Mouse (Mus musculus) embryonic facial prominence, embryonic 13.5 days (tissue): ENCODE measurements at regions not wholly inside any gene's neighbourhood (a gene's known extent, or its start where the extent isn't known, plus 50 kb on each side); places are given as distances from the start of the nearest gene placed in this dataset.
"Not testable (repeated sequence)": the region's sequence is repeated elsewhere in the genome, so short reads cannot be mapped to it uniquely, and the experiment has no call there.

ENCODE experiments used
- ATAC-seq: fragments of 200-750 bp; cut with Nextera tagmentation; 2 replicates; pipeline ENCODE4 v1.8.0; 2017; ENCODE audit warnings: low read depth; ENCODE audit not compliant: insufficient number of reproducible peaks, insufficient read depth, low FRiP score, low TSS enrichment
- H3K27ac ChIP-seq: fragments of 300-500 bp; sonication (generic); 2 replicates; pipeline ENCODE4 v1.5.1; 2015; ENCODE audit warnings: moderate library complexity, mild to moderate bottlenecking, inconsistent platforms
- H3K27me3 ChIP-seq: fragments of 300-500 bp; sonication (generic); 2 replicates; pipeline ENCODE4 v1.6.1; 2015; ENCODE audit warnings: mild to moderate bottlenecking, inconsistent platforms
- H3K36me3 ChIP-seq: fragments of 300-500 bp; sonication (generic); 2 replicates; pipeline ENCODE4 v1.6.1; 2015; ENCODE audit warnings: mild to moderate bottlenecking, inconsistent platforms
- H3K4me1 ChIP-seq: fragments of 300-500 bp; sonication (generic); 2 replicates; pipeline ENCODE4 v1.6.1; 2015; ENCODE audit warnings: inconsistent platforms
- H3K4me2 ChIP-seq: fragments of 300-500 bp; sonication (generic); 2 replicates; pipeline ENCODE4 v1.6.1; 2015; ENCODE audit warnings: moderate library complexity, mild to moderate bottlenecking, inconsistent platforms
- H3K4me3 ChIP-seq: fragments of 300-500 bp; sonication (generic); 2 replicates; pipeline ENCODE4 v1.5.1; 2015; ENCODE audit warnings: mild to moderate bottlenecking, inconsistent platforms
- H3K9ac ChIP-seq: fragments of 300-500 bp; sonication (generic); 2 replicates; pipeline ENCODE4 v1.6.1; 2015; ENCODE audit warnings: mild to moderate bottlenecking, inconsistent platforms
- H3K9me3 ChIP-seq: fragments of 300-500 bp; sonication (generic); 2 replicates; pipeline ENCODE4 v1.6.1; 2016; ENCODE audit warnings: inconsistent platforms
- WGBS: fragments of 180-500 bp; shearing (Covaris S2); methylation state at CpG from one replicate; pipeline ENCODE4 v1.1.7; 2015; ENCODE audit warnings: mixed read lengths; 5-methylcytosine and 5-hydroxymethylcytosine counted together

DNA sequence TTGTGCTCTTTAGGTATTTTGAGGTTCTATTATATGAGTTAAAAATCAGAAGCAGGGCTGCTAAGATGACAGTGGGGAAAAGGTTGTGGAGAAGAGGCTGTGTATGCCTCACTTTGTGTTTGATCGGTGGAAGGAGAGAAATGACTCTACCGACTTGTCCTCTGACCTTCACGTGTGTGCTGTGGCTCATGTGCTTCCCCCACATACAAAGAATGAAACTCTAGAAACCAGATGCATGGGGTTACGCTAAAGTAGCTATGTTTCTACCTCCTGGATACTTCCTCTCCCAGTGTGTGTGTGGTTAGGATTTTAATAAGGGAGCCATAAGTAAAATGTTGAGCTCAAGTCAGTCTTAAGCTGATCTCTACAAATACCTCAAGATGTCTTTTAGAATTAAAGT is 148.1 kb upstream of the 1700056E22Rik start:
- Histone ChIP-seq H3K27me3 (no peaks in the 10 kb centered on the region), H3K4me2 (no peak overlapping the region), H3K4me1 (no peaks in the 10 kb centered on the region), H3K9ac (no peak overlapping the region), H3K36me3 (no peaks in the 10 kb centered on the region), H3K4me3 (no peak overlapping the region), H3K27ac (no peak overlapping the region), H3K9me3 (no peaks in the 10 kb centered on the region)
- ATAC-seq: no peak
- WGBS: 80% methylated on average over 4 of the region's 4 CpGs

GRCm38 (mm10) chr1:184174416-184174815 is 140.3 kb upstream of the 1700056E22Rik start:
- not testable (repeated sequence) for H3K36me3 ChIP-seq, H3K4me2 ChIP-seq, H3K9me3 ChIP-seq, H3K27me3 ChIP-seq, H3K27ac ChIP-seq, H3K4me3 ChIP-seq, ATAC-seq, H3K9ac ChIP-seq, H3K4me1 ChIP-seq
- WGBS: 83% methylated on average over 1 of the region's 1 CpGs

DNA sequence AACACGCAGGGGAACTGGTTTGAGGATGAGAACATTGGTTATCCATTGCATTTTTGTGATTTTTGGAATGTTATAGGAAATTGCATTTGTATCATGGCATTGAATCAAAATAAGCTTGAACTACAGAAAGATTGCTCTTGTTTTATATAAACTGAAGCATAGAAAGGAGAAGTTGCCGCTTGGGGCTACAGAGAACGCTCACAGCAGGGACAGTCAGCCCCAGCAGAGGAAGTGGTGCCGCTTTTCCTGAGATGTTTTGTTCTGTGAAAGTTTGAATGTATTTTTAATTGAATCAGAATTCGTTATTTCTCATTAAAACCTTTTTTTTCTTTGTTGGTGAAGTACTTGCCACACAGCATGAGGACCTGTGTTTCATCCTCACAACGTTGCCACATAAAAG is 139.6 kb upstream of the 1700056E22Rik start:
- Histone ChIP-seq H3K36me3 (no peaks in the 10 kb centered on the region), H3K27me3 (no peaks in the 10 kb centered on the region), H3K9ac (no peak overlapping the region), H3K9me3 (no peaks in the 10 kb centered on the region), H3K4me1 (no peaks in the 10 kb centered on the region), H3K4me2 (no peak overlapping the region), H3K4me3 (no peak overlapping the region), H3K27ac (no peak overlapping the region)
- WGBS: 77% methylated on average over 6 of the region's 6 CpGs
- no peak for ATAC-seq

DNA sequence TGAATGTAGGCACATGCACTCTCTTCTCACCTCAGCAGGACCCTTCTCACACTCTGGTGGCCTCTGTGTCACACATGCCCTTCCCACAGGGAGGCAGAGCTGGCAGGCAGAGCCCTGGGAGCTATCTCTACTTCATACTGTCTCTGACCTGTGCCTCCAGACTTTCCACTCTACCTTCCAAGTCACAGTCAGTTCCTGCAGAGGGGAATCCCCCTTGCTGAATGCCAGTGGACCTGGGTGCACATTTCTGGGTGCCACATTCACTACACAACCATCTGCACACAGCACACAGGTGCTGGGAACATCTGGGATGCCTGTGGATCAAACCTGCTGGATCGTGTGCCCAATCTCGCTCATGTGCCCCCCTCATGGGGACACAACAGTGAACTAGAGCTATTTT is 138.9 kb upstream of the 1700056E22Rik start:
- Histone ChIP-seq H3K4me2 (no peak overlapping the region), H3K27me3 (no peaks in the 10 kb centered on the region), H3K27ac (no peak overlapping the region), H3K36me3 (no peaks in the 10 kb centered on the region), H3K4me1 (no peaks in the 10 kb centered on the region), H3K9me3 (no peaks in the 10 kb centered on the region), H3K4me3 (no peak overlapping the region), H3K9ac (no peak overlapping the region)
- no peak for ATAC-seq
- WGBS: 91% methylated on average over 2 of the region's 2 CpGs

DNA sequence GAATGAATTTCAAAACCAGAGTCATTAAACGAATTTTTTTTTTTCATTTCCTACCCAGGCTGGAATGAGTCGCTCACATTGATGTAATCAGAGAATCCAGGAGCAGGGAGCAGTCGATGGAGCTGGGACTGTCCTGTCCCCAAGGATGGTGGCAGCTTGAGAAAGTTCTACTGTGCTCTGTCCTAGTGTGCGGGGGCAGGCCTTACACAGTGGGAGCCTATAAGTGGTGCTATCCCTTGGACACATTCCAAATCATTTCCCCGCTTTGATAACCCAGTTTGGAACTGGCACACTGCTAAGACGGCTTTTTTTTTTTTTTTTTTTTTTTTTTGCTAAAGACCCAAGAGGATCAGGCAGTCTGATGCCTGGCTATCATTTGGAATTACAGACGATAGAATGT is 137.5 kb upstream of the 1700056E22Rik start:
- Histone ChIP-seq H3K9ac (no peak overlapping the region), H3K4me2 (no peak overlapping the region), H3K36me3 (no peaks in the 10 kb centered on the region), H3K9me3 (no peaks in the 10 kb centered on the region), H3K27me3 (no peaks in the 10 kb centered on the region), H3K4me3 (no peak overlapping the region), H3K27ac (no peak overlapping the region), H3K4me1 (no peaks in the 10 kb centered on the region)
- WGBS: 62% methylated on average over 7 of the region's 7 CpGs
- no peak for ATAC-seq

- H3K9ac ChIP-seq: no peak overlapping the region
- 73% methylated on average over 3 of the region's 3 CpGs for WGBS
Measured at GRCm38 (mm10) chr1:184170926-184171325, 136.8 kb upstream of the 1700056E22Rik start.

GRCm38 (mm10) chr1:184169967-184170366 is 135.9 kb upstream of the 1700056E22Rik start:
- no peak overlapping the region for H3K9ac ChIP-seq
- no peak overlapping the region for H3K4me3 ChIP-seq
- H3K9me3 ChIP-seq: no peaks in the 10 kb centered on the region
- ATAC-seq: no peak
- H3K27me3 ChIP-seq: no peaks in the 10 kb centered on the region
- no peak overlapping the region for H3K27ac ChIP-seq
- no peaks in the 10 kb centered on the region for H3K36me3 ChIP-seq
- 76% methylated on average over 1 of the region's 1 CpGs for WGBS
- no peaks in the 10 kb centered on the region for H3K4me1 ChIP-seq
- no peak overlapping the region for H3K4me2 ChIP-seq

More at GRCm38 (mm10) chr1:184170926-184171325, 136.8 kb upstream of the 1700056E22Rik start:
- no peak for ATAC-seq
- no peaks in the 10 kb centered on the region for H3K27me3 ChIP-seq
- H3K36me3 ChIP-seq: no peaks in the 10 kb centered on the region
- H3K9me3 ChIP-seq: no peaks in the 10 kb centered on the region
- no peak overlapping the region for H3K4me2 ChIP-seq
- no peaks in the 10 kb centered on the region for H3K4me1 ChIP-seq
- H3K4me3 ChIP-seq: no peak overlapping the region
- H3K27ac ChIP-seq: no peak overlapping the region

GRCm38 (mm10) chr1:184169034-184169783 is 135.1 kb upstream of the 1700056E22Rik start:
- H3K9ac ChIP-seq: no peak overlapping the region
- ATAC-seq: no peak
- no peak overlapping the region for H3K4me2 ChIP-seq
- H3K9me3 ChIP-seq: no peaks in the 10 kb centered on the region
- H3K36me3 ChIP-seq: no peaks in the 10 kb centered on the region
- H3K27me3 ChIP-seq: no peaks in the 10 kb centered on the region
- no peak overlapping the region for H3K4me3 ChIP-seq
- 67% methylated on average over 7 of the region's 7 CpGs for WGBS
- H3K27ac ChIP-seq: no peak overlapping the region
- no peaks in the 10 kb centered on the region for H3K4me1 ChIP-seq

DNA sequence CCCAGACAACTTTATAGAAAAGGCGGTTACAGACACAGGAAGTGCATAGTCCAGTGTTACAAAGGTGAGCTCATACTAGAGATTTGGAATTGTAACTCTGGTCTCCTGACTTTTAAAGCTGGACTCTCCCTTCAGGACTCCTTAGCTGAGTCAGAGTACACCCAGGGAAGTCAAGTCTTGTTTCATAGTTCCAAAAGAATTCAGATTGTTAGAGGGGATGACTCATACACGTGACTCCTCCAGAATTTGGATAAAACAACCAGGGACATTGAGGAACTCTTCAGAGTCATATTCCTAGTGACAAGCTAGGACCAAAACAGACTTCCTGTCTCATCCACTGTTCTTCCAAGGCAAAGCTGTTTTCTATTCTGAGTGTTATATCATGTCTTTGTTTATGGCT is 132.8 kb upstream of the 1700056E22Rik start:
- Histone ChIP-seq H3K27ac (no peak overlapping the region), H3K36me3 (no peaks in the 10 kb centered on the region), H3K4me3 (no peak overlapping the region), H3K27me3 (no peaks in the 10 kb centered on the region), H3K4me2 (no peak overlapping the region), H3K4me1 (no peaks in the 10 kb centered on the region), H3K9ac (no peak overlapping the region), H3K9me3 (no peaks in the 10 kb centered on the region)
- ATAC-seq: no peak
- whole genome bisulfite sequencing: 70% methylated on average over 2 of the region's 2 CpGs

GRCm38 (mm10) chr1:184162526-184162925 is 128.4 kb upstream of the 1700056E22Rik start:
- not testable (repeated sequence) for H3K27ac ChIP-seq, H3K4me2 ChIP-seq, ATAC-seq, H3K4me1 ChIP-seq, H3K36me3 ChIP-seq, H3K4me3 ChIP-seq, H3K9ac ChIP-seq, H3K27me3 ChIP-seq, H3K9me3 ChIP-seq
- WGBS: 60% methylated on average over 2 of the region's 2 CpGs

DNA sequence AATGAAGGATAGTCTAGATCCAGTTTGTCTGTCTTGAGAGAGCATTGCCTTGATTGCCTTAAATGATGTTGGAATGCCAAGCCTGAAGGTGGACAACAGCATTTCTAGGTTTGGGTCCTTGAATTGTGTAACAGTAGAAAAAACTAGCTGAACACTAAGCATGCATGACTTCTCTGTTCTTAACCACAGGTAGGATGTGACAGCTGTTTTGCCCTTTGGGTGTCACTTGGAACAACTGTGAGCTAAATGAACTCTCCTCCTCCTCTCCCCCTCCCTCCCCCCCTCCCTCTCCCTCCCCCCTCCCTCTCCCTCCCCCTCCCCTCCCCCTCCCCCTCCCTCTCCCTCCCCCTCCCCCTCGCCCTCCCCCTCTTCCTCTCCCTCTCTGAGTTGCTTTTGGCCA is 113.6 kb upstream of the 1700056E22Rik start:
- H3K9me3 ChIP-seq: no peaks in the 10 kb centered on the region
- H3K4me2 ChIP-seq: no peak overlapping the region
- H3K27me3 ChIP-seq: no peaks in the 10 kb centered on the region
- H3K27ac ChIP-seq: no peak overlapping the region
- H3K36me3 ChIP-seq: no peaks in the 10 kb centered on the region
- no peak overlapping the region for H3K9ac ChIP-seq
- no peak for ATAC-seq
- peaks cover 5% of the 10 kb centered on the region; the same call in 1 of the 2 replicates for H3K4me1 ChIP-seq
- no CpG with 5 or more reads among the region's 1 CpGs for WGBS
- no peak overlapping the region for H3K4me3 ChIP-seq

- H3K36me3 ChIP-seq: no peaks in the 10 kb centered on the region
- H3K27ac ChIP-seq: no peak overlapping the region
- no peak overlapping the region for H3K4me3 ChIP-seq
- 57% methylated on average over 2 of the region's 2 CpGs for WGBS
- no peak overlapping the region for H3K4me2 ChIP-seq
- H3K9ac ChIP-seq: no peak overlapping the region
- H3K9me3 ChIP-seq: no peaks in the 10 kb centered on the region
- peaks cover 5% of the 10 kb centered on the region; the same call in 1 of the 2 replicates for H3K4me1 ChIP-seq
- no peaks in the 10 kb centered on the region for H3K27me3 ChIP-seq
- no peak for ATAC-seq
Measured at GRCm38 (mm10) chr1:184142974-184143373, 108.9 kb upstream of the 1700056E22Rik start.
